Mouse (Mus musculus): ENCODE measurements at regions not wholly inside any gene's neighbourhood (a gene's known extent, or its start where the extent isn't known, plus 50 kb on each side); places are given as distances from the start of the nearest gene placed in this dataset.

GRCm38 (mm10) chr13:99827573-99827972, 73.3 kb downstream of the Cartpt start:
- no peak for TF ChIP-seq POLR2A (IDR thresholded peaks at IDR 0.05; ENCODE audit: control insufficient read depth, extremely low read depth, insufficient read depth, low read length, poor library complexity)
- no peak for TF ChIP-seq CTCF (IDR thresholded peaks at IDR 0.05; ENCODE audit: borderline replicate concordance, control insufficient read depth, extremely low read depth, insufficient read depth, low read length, poor library complexity)

Measured in thymus, adult 2 months (tissue).